Mouse (Mus musculus) ES-E14 (cell line): ENCODE results near the gene Mrps6.

Experiments
- CHD2 ChIP-seq: IDR thresholded peaks from 2 replicates; pipeline ENCODE4 v1.6.1; 2014; ENCODE audit warnings: mild to moderate bottlenecking, low read depth, low read length, inconsistent platforms
- HCFC1 ChIP-seq: IDR thresholded peaks from 2 replicates; pipeline ENCODE4 v1.6.1; 2012; ENCODE audit warnings: low read length, inconsistent platforms, borderline replicate concordance; ENCODE audit not compliant: insufficient read depth
- MAFK ChIP-seq: IDR thresholded peaks from 2 replicates; pipeline ENCODE4 v1.6.1; 2014; ENCODE audit warnings: mild to moderate bottlenecking, low read depth, low read length, inconsistent platforms; ENCODE audit not compliant: insufficient read depth
- ZC3H11A ChIP-seq: IDR thresholded peaks from 2 replicates; pipeline ENCODE4 v1.6.1; 2012; ENCODE audit warnings: low read depth, mild to moderate bottlenecking, inconsistent platforms, low read length, borderline replicate concordance
- ZNF384 ChIP-seq: IDR thresholded peaks from 2 replicates; pipeline ENCODE4 v1.6.1; 2012; ENCODE audit warnings: low read depth, low read length, inconsistent platforms

GRCm38 (mm10) chr16:92022494-92023283 is 35.4 kb upstream of the Mrps6 start:
- TF ChIP-seq ZC3H11A (no peak), CHD2 (no peak), HCFC1 (no peak), ZNF384 (no peak), MAFK (no peak)
